Mouse (Mus musculus) lung, postnatal 36 days (tissue): ENCODE measurements at regions not wholly inside any gene's neighbourhood (a gene's known extent, or its start where the extent isn't known, plus 50 kb on each side); places are given as distances from the start of the nearest gene placed in this dataset.

Experiments
- DNase-seq: peaks from one replicate; pipeline ENCODE4 v3.0.0; 2022; ENCODE audit warnings: mixed read lengths

GRCm38 (mm10) chr4:134990651-134991050 lies 60.0 kb downstream of the Syf2 start:
- DNase-seq = no peak

- DNase-seq = no peak
Measured at GRCm38 (mm10) chr4:134993526-134994122, 62.9 kb downstream of the Syf2 start.

DNA sequence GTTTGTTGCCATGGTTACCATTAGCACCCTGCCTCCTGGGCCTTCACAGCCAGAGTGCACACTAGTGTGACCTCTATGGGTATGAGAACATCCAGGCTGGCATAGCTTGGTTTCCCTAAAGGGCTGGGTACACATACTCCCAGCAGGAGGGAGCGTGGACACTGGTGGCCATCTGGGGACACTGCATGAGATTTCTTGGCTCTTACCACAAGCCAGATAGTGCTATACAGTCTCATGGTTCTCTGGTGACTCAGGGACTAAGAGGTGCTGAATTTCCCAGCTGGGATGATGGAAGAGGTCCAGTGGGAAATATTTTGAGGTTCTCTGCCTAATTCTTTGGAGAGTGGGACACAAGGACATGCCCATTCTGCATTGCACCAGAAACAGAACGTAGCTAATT lies 63.5 kb downstream of the Syf2 start:
- no peak for DNase-seq

DNA sequence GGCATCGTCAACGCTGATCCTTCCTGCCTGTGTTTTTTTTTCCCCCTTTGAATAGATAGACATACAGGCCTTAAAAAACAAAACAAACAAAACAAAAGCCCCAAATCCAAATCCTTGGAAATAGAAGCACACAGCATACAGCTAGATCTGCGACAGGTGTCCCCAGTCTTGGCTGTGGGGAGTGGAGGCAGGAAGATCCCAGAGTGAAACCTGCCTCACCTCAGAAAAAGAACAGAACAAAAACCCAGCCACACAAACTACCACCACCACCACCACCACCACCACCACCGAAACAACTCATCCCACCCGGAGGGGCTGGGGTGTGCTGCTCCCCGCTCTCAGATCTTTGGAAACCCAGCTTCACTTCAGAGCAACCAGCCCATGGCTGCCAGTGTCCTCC lies 64.0 kb downstream of the Syf2 start:
- no peak for DNase-seq

- no peak for DNase-seq
Measured at GRCm38 (mm10) chr4:134995052-134995451, 64.4 kb downstream of the Syf2 start.

- DNase-seq = no peak
Measured at GRCm38 (mm10) chr4:134996121-134996520, 65.4 kb downstream of the Syf2 start.

GRCm38 (mm10) chr4:134997461-134998434 lies 67.0 kb downstream of the Syf2 start:
- no peak for DNase-seq

DNA sequence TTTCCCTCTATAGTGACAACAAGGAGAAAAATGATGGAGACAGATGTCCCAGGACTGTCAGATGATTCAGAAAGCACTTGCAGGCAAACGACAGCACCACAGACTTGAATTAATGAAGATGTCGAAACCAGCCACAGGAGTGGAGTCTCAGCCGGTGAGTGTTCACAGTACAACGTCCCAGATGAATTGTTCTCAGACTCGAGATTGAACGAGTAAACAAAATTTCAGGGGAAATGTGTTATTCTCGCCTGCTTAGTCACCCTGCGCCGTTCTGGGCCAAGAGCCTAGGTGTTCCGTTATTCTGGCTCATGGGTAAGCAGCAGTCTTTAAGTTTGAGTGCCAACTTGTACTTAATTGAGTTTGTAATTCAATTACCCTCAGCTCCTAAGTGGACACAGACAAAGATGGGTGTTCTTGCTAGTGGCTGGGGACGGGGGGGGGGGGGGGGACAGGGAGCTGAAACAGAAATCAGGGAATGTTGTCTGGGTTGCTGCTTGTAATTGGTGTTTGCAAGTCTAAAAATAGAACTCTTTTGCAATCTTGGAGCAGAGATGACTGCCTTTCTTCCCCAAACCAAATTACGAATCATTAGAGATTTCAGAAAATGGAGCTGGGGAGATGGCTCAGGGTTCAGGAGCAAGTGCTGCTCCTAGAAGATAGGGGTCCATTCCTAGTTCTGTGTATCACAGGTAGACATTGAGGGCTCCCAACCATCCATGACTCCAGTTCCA lies 68.4 kb downstream of the Syf2 start:
- DNase-seq = peak; percentile 12

DNA sequence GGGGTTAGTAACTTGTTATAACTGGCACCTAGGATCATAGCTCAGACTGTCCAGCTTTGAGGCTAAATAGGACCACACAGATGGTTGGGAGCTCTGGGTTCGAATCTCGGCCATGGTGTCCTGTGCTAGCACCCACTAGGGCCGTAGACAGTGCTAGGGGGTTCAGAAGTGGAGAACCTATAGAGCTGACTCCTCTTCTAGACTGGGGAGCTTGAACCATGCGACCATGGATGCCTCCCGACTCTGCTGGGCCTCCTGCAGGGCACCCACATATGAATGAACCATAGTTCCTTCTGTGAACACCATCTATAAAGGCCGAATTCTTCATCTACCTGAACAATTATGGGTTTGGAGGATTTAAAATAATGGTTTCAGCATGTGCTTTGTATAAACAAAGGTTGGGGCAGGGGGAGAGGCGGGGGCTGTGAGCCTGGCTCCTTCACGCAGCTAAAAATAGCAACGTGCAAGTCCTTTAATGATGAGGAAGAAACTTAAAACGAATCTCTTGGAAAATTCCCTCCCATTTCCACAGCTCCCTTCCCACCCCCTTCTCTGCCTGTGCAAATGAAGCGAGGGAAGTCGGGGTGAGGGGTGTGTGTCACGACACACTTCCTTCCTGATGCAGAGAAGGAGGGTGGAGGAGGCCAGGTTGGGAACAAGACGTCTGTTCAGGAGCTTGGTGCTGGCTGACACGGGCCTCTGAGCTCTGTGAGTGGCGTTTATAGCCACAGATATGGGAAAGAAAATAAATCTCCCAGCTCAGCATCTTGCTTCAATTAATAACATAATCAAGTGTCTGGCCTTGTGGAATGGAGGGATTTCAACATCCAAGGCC lies 71.6 kb downstream of the Syf2 start:
- DNase-seq = no peak

- DNase-seq = no peak
Measured at GRCm38 (mm10) chr4:135011365-135011764, 80.7 kb downstream of the Syf2 start.

DNA sequence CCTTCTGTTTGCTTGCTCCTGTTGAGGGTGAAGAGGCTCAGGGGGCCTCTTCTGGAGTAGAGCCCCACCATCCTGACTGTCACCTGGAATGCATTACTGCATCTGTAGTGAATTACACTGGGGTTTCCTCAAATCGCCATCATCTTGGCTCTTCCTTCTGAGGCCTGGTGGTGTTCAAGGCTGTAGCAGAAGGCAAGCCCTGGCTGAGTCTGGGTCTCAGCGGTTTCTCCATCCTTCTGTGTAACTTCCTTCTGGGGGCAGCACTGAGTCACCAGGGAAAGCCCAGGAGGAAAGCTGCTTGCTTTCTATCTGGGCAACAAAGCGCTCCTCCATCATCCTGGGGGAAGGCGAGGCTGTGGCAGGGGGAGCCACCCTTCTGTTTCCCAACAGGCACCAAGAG lies 82.2 kb downstream of the Syf2 start:
- no peak for DNase-seq

DNA sequence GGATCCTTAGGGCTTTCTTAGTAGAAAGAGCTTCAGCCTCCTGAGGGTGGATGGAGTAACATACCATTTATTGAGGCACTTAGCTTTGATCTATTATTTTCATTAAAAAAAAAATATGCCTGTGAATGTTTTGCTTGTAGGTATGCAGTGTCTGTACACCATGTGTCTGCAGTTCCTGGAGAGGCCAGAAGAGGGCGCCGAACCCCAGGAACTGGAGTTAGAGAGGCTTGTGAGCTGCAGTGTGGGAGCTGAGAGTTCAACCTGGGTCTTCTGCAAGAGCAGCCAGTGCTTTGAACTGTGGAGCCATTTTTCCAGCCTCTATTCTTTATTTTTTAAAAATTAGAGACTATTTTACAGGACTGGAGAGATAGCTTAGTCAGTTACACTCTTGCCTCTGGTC lies 83.2 kb downstream of the Syf2 start:
- DNase-seq = no peak

- DNase-seq = peak; percentile 70
Measured at GRCm38 (mm10) chr4:135018018-135018417, 87.3 kb downstream of the Syf2 start.

DNA sequence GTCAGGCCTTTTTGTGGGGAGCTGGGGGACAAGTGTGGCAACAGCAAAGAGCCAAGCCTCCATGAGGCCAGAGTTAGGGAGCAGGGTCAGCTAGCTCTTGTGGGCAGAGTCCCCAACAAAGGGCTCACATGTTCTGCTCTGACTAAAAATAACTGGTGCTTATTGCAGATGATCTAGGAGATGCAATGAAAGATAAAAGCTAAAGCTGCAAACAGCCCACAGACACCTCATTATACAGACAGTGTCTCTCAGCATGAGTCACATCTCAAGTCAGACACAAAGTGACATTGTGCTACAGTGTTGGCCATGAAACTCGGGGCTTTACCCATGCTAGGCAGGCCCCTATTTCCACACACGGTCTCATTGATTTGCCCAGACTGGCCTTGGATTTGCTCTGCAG lies 88.4 kb downstream of the Syf2 start:
- no peak for DNase-seq

DNA sequence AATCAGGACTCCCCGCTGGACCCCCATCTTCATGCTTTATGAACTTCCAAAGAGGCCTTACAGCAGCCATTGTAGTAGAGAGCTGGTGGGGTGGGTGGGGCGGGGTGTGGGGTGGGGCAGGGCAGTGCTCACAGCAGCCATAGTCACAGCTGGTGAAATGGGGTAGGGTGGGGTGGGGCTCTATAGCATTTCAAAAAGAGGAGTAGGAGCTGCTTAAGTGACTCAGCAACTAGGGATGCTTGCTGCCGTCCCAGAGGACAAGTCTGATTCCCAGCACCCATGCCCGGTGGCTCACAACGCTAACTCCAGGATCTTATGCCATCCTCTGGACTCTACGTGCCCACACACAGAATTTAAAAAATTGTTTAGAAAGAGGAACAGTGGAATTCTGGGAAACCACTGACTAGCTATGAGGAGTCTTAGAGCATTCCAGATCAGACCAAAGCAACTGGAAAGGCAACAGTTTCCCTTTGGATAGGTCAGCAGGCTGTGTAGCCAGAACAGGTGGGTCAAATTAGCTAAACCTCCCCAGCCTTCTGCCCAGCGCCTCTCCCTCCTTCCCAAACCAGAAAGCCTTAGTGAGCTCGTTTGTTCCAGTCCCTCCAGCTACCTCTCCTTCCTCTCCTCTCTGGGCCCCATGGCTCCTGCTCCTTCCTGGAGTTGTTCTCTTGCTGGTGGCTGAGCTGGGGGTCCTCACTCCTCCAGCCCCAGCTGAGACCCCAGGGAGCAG lies 89.7 kb downstream of the Syf2 start:
- DNase-seq = no peak

DNA sequence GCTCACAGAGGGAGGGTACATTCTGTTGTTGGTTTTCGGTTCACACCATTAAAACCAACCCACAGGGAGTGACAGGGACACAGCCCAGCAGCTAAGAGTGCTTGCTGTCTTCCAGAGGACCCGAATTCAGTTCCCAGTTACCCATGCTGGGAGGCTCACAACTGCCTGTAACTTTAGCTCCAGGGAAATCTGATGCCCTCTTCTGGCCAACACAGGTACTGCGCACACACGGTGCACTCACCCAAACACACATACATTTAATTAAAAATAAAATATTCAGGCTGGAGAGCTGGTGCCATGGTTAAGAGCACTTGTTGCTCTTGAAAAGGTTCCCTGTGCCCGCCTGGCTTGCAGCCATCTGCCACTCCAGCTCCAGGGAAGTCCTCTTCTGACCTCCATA lies 92.5 kb downstream of the Syf2 start:
- DNase-seq = no peak

DNA sequence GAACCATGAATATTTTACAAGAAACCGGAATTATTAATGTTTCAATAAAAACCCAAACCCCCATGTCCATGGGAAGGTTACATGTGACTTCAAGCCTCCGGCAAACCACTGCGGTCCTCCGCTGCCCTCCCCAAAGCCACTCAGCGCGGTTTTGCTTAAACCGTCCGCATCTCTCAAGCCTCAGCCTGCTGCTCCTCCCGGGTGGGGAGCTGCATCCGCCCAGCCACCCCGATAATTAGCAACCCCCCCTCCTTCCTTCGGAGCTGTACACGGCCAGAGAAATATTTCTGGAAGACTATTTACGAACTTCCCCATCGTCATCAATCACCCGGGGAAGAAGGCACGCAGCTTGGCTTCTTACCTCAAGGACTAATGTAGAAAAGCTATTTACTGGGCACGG lies 94.7 kb upstream of the Runx3 start:
- no peak for DNase-seq

- DNase-seq = no peak
Measured at GRCm38 (mm10) chr4:135027136-135027535, 93.3 kb upstream of the Runx3 start.

DNA sequence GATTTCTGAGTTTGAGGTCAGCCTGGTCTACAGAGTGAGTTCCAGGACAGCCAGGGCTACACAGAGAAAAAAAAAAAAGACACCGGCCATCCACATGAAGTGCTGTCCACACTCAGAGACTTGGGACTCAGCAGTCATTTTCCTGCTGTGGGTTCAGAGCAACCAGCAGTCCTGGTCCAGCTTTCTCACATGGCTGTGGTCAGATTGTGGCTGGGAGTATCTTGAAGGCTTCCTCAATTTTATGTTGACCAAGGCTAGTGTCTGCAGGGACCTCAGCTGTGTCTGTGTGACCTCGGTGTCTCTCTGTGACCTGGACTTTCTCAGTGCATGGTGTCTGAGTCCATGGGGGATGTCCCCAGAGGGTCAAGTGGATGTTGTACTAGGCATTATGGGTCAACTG lies 90.7 kb upstream of the Runx3 start:
- DNase-seq = no peak

- no peak for DNase-seq
Measured at GRCm38 (mm10) chr4:135032461-135032860, 88.0 kb upstream of the Runx3 start.

GRCm38 (mm10) chr4:135033302-135033701 lies 87.2 kb upstream of the Runx3 start:
- no peak for DNase-seq

- peak; percentile 48 for DNase-seq
Measured at GRCm38 (mm10) chr4:135034406-135034805, 86.0 kb upstream of the Runx3 start.
